Mouse (Mus musculus) myocyte (in vitro differentiated cells): ENCODE measurements around the gene Ccdc97. TPM values are rescaled to one million over a fixed set of nuclear protein-coding genes. Genes with fewer than 3 reads are reported as not detected.

ENCODE experiments used
- H3K27me3 ChIP-seq: one replicate; pipeline ENCODE4 v1.6.1; 2011; ENCODE audit not compliant: control insufficient read depth, insufficient read depth, insufficient read length
- H3K36me3 ChIP-seq: one replicate; pipeline ENCODE4 v1.6.1; 2011; ENCODE audit not compliant: control insufficient read depth, insufficient read depth
- H3K4me2 ChIP-seq: one replicate; pipeline ENCODE4 v1.6.1; 2011; ENCODE audit warnings: low read depth, control low read depth
- H3K4me3 ChIP-seq: one replicate; pipeline ENCODE4 v1.5.1; 2011; ENCODE audit warnings: mild to moderate bottlenecking, control low read depth, moderate library complexity
- H3K79me2 ChIP-seq: one replicate; pipeline ENCODE4 v1.6.1; 2011; ENCODE audit not compliant: control insufficient read depth, insufficient read depth
- H3ac ChIP-seq: one replicate; pipeline ENCODE4 v1.6.1; 2011; ENCODE audit not compliant: control insufficient read depth, insufficient read length
- CEBPB ChIP-seq: IDR thresholded peaks from 2 replicates; pipeline ENCODE4 v1.6.1; 2011; ENCODE audit warnings: mild to moderate bottlenecking, moderate library complexity; ENCODE audit not compliant: poor library complexity, insufficient read depth, severe bottlenecking
- E2F4 ChIP-seq: IDR thresholded peaks from one replicate; pipeline ENCODE4 v1.6.1; 2011; ENCODE audit warnings: mild to moderate bottlenecking, control low read depth, moderate library complexity; ENCODE audit not compliant: insufficient read depth
- MAX ChIP-seq: IDR thresholded peaks from one replicate; pipeline ENCODE4 v1.6.1; 2011; ENCODE audit warnings: low read depth, mild to moderate bottlenecking, control low read depth
- MYOD1 ChIP-seq, 3 experiments: IDR thresholded peaks; one replicate each; pipeline ENCODE4 v1.6.1; 2011; ENCODE audit warnings: control low read depth in 2 of 3, low read depth in 2 of 3, mild to moderate bottlenecking in 2 of 3, moderate library complexity in 1 of 3; ENCODE audit not compliant: insufficient read length in 2 of 3, control insufficient read depth in 1 of 3
- MYOG ChIP-seq, 3 experiments: IDR thresholded peaks; one replicate each; pipeline ENCODE4 v1.6.1; 2011; ENCODE audit warnings: control low read depth in 2 of 3, low read depth in 2 of 3, mild to moderate bottlenecking in 2 of 3; ENCODE audit not compliant: insufficient read length in 2 of 3, control insufficient read depth in 1 of 3, insufficient read depth in 1 of 3
- POLR2A ChIP-seq: IDR thresholded peaks from one replicate; pipeline ENCODE4 v1.6.1; 2011; ENCODE audit warnings: low read depth, mild to moderate bottlenecking, control low read depth, moderate library complexity; ENCODE audit not compliant: insufficient read length
- POLR2AphosphoS2 ChIP-seq: IDR thresholded peaks from one replicate; pipeline ENCODE4 v1.6.1; 2011; ENCODE audit warnings: low read depth, control low read depth; ENCODE audit not compliant: insufficient read length
- REST ChIP-seq: IDR thresholded peaks from one replicate; pipeline ENCODE4 v1.6.1; 2011; ENCODE audit warnings: mild to moderate bottlenecking, control low read depth, moderate library complexity; ENCODE audit not compliant: insufficient read depth, insufficient read length
- SRF ChIP-seq: IDR thresholded peaks from one replicate; pipeline ENCODE4 v1.6.1; 2011; ENCODE audit warnings: low read depth; ENCODE audit not compliant: control insufficient read depth, insufficient read length
- TCF12 ChIP-seq: IDR thresholded peaks from one replicate; pipeline ENCODE4 v1.6.1; 2011; ENCODE audit warnings: mild to moderate bottlenecking, control low read depth; ENCODE audit not compliant: poor library complexity, insufficient read depth, severe bottlenecking
- TCF3 ChIP-seq: IDR thresholded peaks from one replicate; pipeline ENCODE4 v1.6.1; 2011; ENCODE audit warnings: low read depth, control low read depth; ENCODE audit not compliant: insufficient read length
- USF1 ChIP-seq: IDR thresholded peaks from one replicate; pipeline ENCODE4 v1.6.1; 2011; ENCODE audit warnings: low read depth, mild to moderate bottlenecking, control low read depth, moderate library complexity
- polyA plus RNA-seq: library from polyadenylated mRNA; unstranded; fragments of >200 nt; fragmentation: generic; extraction: Trizol; gene quantifications from one replicate; pipeline ENCODE4 v1.2.1, GENCODE M21; 2012; ENCODE audit warnings: missing spikeins

Gene Ccdc97
- polyA plus RNA-seq, 1 experiment, result 44.5 TPM

DNA sequence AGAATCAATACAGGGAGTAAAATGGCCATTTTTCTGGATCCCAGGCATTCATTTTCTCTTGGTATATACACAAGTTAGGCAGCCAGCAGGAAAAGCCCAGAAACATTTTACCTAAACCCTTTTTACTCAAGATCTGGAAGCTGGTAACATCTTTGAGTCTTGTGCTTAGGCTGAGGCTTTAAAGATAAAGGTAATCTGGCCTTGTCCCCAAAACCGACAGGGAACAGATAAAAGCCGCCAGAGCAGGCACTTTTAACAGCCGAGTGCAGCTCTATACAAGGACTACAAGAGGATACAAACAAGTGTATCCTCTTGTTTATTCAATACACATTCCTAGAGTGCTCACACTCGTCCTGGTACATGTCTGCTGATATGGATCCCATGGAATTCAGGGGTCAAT, 16.1 kb upstream of the Ccdc97 start:
- Histone ChIP-seq H3K27me3 (no peaks in the 10 kb centered on the region), H3ac (no peak overlapping the region), H3K4me3 (no peak overlapping the region), H3K79me2 (no peaks in the 10 kb centered on the region), H3K4me2 (no peak overlapping the region), H3K36me3 (peaks cover 81% of the 10 kb centered on the region)
- TF ChIP-seq E2F4, result no peak
- no peak for TF ChIP-seq POLR2A
- no peak for TF ChIP-seq REST
- no peak for TF ChIP-seq SRF
- TF ChIP-seq MAX, result no peak
- TF ChIP-seq TCF12, result no peak
- TF ChIP-seq USF1, result no peak
- TF ChIP-seq POLR2AphosphoS2, result no peak
- no peak for TF ChIP-seq TCF3
- TF ChIP-seq CEBPB, result no peak
- no peak for TF ChIP-seq MYOG (IDR thresholded peaks at IDR 0.05; ENCODE audit: control insufficient read depth in 1 of 3, insufficient read depth in 1 of 3, insufficient read length in 2 of 3, low read depth in 2 of 3)
- no peak for TF ChIP-seq MYOD1 (IDR thresholded peaks at IDR 0.05; ENCODE audit: control insufficient read depth in 1 of 3, insufficient read length in 2 of 3, low read depth in 2 of 3)

DNA sequence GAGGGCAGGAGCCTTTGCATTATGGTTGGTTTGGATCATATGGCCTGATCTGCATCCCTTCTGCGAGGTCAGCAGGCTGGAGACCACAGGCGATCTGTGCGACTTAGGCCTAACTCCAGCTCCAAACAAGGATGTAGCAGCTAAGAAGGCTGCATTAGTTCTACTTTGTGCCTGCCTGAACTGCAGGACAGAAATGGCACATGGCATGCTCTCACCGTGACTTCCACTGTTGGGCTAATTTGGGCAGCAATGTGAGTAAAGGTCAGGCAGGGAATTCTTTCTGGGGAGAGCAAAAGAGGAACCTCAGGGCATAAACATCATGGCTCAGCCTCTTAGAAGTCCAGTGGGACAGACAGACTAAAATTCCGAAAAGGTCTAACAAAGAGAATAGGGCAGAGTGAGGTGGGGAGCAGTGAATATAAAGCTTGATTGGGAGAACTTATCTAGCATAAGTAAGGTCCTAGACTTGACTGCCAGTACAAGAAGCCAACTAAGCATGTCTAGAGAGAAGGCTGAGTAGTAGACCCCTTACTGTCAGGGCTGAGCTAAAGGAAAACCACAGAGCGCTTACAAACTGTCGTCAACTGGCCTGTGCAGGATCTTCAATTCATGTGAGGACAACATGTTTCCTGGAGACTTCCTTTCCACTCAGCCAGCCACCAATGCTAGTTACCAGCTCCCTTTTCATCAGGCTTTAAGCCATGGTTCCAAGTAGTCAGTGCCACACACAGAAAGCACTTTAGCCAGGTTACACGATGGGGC, 12.6 kb upstream of the Ccdc97 start:
- Histone ChIP-seq H3K27me3 (no peaks in the 10 kb centered on the region), H3K36me3 (peaks cover 84% of the 10 kb centered on the region), H3K79me2 (no peaks in the 10 kb centered on the region), H3K4me3 (no peak overlapping the region), H3ac (no peak overlapping the region), H3K4me2 (no peak overlapping the region)
- TF ChIP-seq REST (no peak), POLR2A (no peak), CEBPB (no peak), MAX (no peak), TCF3 (no peak), MYOD1 (IDR thresholded peaks at IDR 0.05; ENCODE audit: control insufficient read depth in 1 of 3, insufficient read length in 2 of 3, low read depth in 2 of 3) (no peak), E2F4 (no peak), MYOG (IDR thresholded peaks at IDR 0.05; ENCODE audit: control insufficient read depth in 1 of 3, insufficient read depth in 1 of 3, insufficient read length in 2 of 3, low read depth in 2 of 3) (no peak), TCF12 (no peak)

DNA sequence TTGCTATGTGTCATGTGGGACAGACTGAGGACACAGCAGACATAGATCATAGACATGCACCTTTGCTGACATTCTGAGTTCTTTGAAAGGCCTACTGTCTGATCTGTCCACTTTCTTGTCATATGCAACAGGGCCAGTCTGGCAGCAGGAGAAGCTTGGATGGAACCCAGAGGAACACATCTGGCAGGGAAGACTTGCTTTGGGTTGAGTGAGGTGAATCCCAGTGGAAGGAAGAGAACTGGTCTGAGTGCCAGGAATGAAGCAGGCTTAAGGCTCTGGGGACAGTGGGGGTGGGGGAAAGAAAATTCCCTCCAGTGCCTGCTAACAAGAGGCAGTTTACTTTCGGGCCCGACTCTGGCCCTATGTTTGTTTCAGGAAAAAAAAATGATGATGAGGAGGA, 11.0 kb upstream of the Ccdc97 start:
- TF ChIP-seq MYOD1 (IDR thresholded peaks at IDR 0.05; ENCODE audit: control insufficient read depth in 1 of 3, insufficient read length in 2 of 3, low read depth in 2 of 3), result no peak
- TF ChIP-seq CEBPB, result no peak
- TF ChIP-seq USF1, result no peak
- no peak overlapping the region for H3ac ChIP-seq

DNA sequence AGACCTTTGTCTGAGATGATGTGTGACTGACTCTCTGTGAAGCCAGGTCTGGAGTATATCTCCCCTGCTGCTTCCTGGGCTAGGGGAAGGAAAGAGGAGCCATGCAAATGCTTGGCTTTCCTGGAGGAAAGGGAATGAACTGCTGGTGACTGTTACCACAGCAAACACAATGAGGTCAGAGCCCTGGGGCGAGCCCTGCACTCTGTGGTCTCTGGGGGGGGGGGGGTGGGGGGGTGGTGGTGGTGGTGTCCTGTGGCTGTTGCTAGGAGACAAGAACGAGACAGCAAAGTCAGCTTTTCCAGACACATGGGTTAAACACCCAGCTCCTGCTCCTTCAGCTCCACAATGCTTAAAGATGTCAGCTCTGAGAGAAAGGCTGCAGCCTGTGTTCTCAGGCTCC, 10.5 kb upstream of the Ccdc97 start:
- Histone ChIP-seq H3ac (no peak overlapping the region), H3K36me3 (peaks cover 77% of the 10 kb centered on the region), H3K79me2 (no peaks in the 10 kb centered on the region), H3K27me3 (no peaks in the 10 kb centered on the region), H3K4me3 (no peak overlapping the region), H3K4me2 (no peak overlapping the region)
- TF ChIP-seq TCF3 (no peak), USF1 (no peak), E2F4 (no peak), MYOG (IDR thresholded peaks at IDR 0.05; ENCODE audit: control insufficient read depth in 1 of 3, insufficient read depth in 1 of 3, insufficient read length in 2 of 3, low read depth in 2 of 3) (no peak), POLR2A (no peak), MAX (no peak), REST (no peak), POLR2AphosphoS2 (no peak), TCF12 (no peak), SRF (no peak), MYOD1 (IDR thresholded peaks at IDR 0.05; ENCODE audit: control insufficient read depth in 1 of 3, insufficient read length in 2 of 3, low read depth in 2 of 3) (no peak), CEBPB (no peak)

More for the DNA sequence above, 11.0 kb upstream of the Ccdc97 start:
- peaks cover 80% of the 10 kb centered on the region for H3K36me3 ChIP-seq
- no peak overlapping the region for H3K4me3 ChIP-seq
- no peak overlapping the region for H3K4me2 ChIP-seq
- no peaks in the 10 kb centered on the region for H3K27me3 ChIP-seq
- no peaks in the 10 kb centered on the region for H3K79me2 ChIP-seq

DNA sequence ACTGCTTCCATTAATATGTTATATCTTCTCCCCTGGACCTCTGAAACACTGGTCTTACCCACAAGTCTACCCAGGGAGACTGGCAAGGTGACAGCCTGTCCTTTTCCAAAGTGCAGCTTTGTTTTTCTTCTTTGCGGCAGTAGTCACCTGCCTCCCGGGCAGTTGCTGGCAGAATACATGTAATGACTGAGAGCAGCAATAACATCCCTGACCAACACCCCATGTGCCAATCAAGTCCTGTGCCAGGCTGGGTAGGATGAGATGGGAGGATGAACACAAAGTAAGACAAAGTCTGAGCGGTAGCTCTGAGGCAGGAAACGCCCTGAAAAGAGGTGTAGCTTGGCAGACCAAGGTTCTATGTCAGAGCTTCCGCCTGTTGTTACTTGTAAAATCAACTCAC, 8.9 kb upstream of the Ccdc97 start:
- H3K36me3 ChIP-seq, result peaks cover 82% of the 10 kb centered on the region
- TF ChIP-seq REST, result no peak
- no peak for TF ChIP-seq TCF12
- TF ChIP-seq MYOD1 (IDR thresholded peaks at IDR 0.05; ENCODE audit: control insufficient read depth in 1 of 3, insufficient read length in 2 of 3, low read depth in 2 of 3), result no peak
- no peak for TF ChIP-seq POLR2AphosphoS2
- no peak for TF ChIP-seq USF1
- TF ChIP-seq E2F4, result no peak
- TF ChIP-seq POLR2A, result no peak
- TF ChIP-seq TCF3, result no peak
- no peak for TF ChIP-seq MAX
- TF ChIP-seq SRF, result no peak
- no peak for TF ChIP-seq MYOG (IDR thresholded peaks at IDR 0.05; ENCODE audit: control insufficient read depth in 1 of 3, insufficient read depth in 1 of 3, insufficient read length in 2 of 3, low read depth in 2 of 3)
- TF ChIP-seq CEBPB, result no peak

More for the DNA sequence above, 8.9 kb upstream of the Ccdc97 start:
- no peaks in the 10 kb centered on the region for H3K27me3 ChIP-seq
- no peaks in the 10 kb centered on the region for H3K79me2 ChIP-seq
- H3K4me2 ChIP-seq, result no peak overlapping the region
- no peak overlapping the region for H3K4me3 ChIP-seq
- no peak overlapping the region for H3ac ChIP-seq
